Mouse (Mus musculus): ENCODE measurements at regions not wholly inside any gene's neighbourhood (a gene's known extent, or its start where the extent isn't known, plus 50 kb on each side); places are given as distances from the start of the nearest gene placed in this dataset.

- no peak for TF ChIP-seq POLR2A (IDR thresholded peaks at IDR 0.05; ENCODE audit: borderline replicate concordance, extremely low read depth, low read depth, low read length)
- no peak for TF ChIP-seq CTCF (IDR thresholded peaks at IDR 0.05; ENCODE audit: insufficient read depth, low read length)
- 82% methylated on average over 8 of the region's 8 CpGs for WGBS
- H3K4me3 ChIP-seq (replicated peaks; ENCODE audit: extremely low read depth, low read depth, low read length): no peak overlapping the region
- no peaks in the 10 kb centered on the region for H3K4me1 ChIP-seq (ENCODE audit: control insufficient read depth, insufficient read depth, low read length)
- DNase-seq: no peak
These were observed 170.1 kb downstream of the 1700064H15Rik start for GRCm38 (mm10) chr3:19458386-19458785.

- H3K4me3 ChIP-seq (replicated peaks; ENCODE audit: extremely low read depth, low read depth, low read length): no peak overlapping the region
- DNase-seq: no peak
- 82% methylated on average over 2 of the region's 2 CpGs for WGBS
- no peak for TF ChIP-seq CTCF (IDR thresholded peaks at IDR 0.05; ENCODE audit: insufficient read depth, low read length)
- no peak for TF ChIP-seq POLR2A (IDR thresholded peaks at IDR 0.05; ENCODE audit: borderline replicate concordance, extremely low read depth, low read depth, low read length)
- H3K4me1 ChIP-seq (ENCODE audit: control insufficient read depth, insufficient read depth, low read length): no peaks in the 10 kb centered on the region
These were observed 171.0 kb downstream of the 1700064H15Rik start for GRCm38 (mm10) chr3:19457431-19457830.

- Histone ChIP-seq H3K4me1 (ENCODE audit: control insufficient read depth, insufficient read depth, low read length) (no peaks in the 10 kb centered on the region), H3K4me3 (replicated peaks; ENCODE audit: extremely low read depth, low read depth, low read length) (no peak overlapping the region)
- no peak for DNase-seq
- 69% methylated on average over 4 of the region's 4 CpGs for WGBS
- no peak for TF ChIP-seq POLR2A (IDR thresholded peaks at IDR 0.05; ENCODE audit: borderline replicate concordance, extremely low read depth, low read depth, low read length)
- TF ChIP-seq CTCF (IDR thresholded peaks at IDR 0.05; ENCODE audit: insufficient read depth, low read length): no peak
These were observed 172.5 kb downstream of the 1700064H15Rik start for GRCm38 (mm10) chr3:19455838-19456448.

GRCm38 (mm10) chr3:19451022-19451421, 177.5 kb downstream of the 1700064H15Rik start:
- Histone ChIP-seq H3K4me1 (ENCODE audit: control insufficient read depth, insufficient read depth, low read length) (no peaks in the 10 kb centered on the region), H3K4me3 (replicated peaks; ENCODE audit: extremely low read depth, low read depth, low read length) (no peak overlapping the region)
- 15% methylated on average over 3 of the region's 3 CpGs for WGBS
- no peak for TF ChIP-seq POLR2A (IDR thresholded peaks at IDR 0.05; ENCODE audit: borderline replicate concordance, extremely low read depth, low read depth, low read length)
- peak; percentile 36 for DNase-seq

GRCm38 (mm10) chr3:19448931-19449330, 179.5 kb downstream of the 1700064H15Rik start:
- WGBS: 80% methylated on average over 3 of the region's 3 CpGs

GRCm38 (mm10) chr3:19448192-19448591, 180.3 kb downstream of the 1700064H15Rik start:
- TF ChIP-seq POLR2A (IDR thresholded peaks at IDR 0.05; ENCODE audit: borderline replicate concordance, extremely low read depth, low read depth, low read length): no peak
- no peak for TF ChIP-seq CTCF (IDR thresholded peaks at IDR 0.05; ENCODE audit: insufficient read depth, low read length)
- no peak overlapping the region for H3K4me3 ChIP-seq (replicated peaks; ENCODE audit: extremely low read depth, low read depth, low read length)
- no peaks in the 10 kb centered on the region for H3K4me1 ChIP-seq (ENCODE audit: control insufficient read depth, insufficient read depth, low read length)
- WGBS: 78% methylated on average over 2 of the region's 2 CpGs
- DNase-seq: no peak

More at GRCm38 (mm10) chr3:19448931-19449330, 179.5 kb downstream of the 1700064H15Rik start:
- Histone ChIP-seq H3K4me1 (ENCODE audit: control insufficient read depth, insufficient read depth, low read length) (no peaks in the 10 kb centered on the region), H3K4me3 (replicated peaks; ENCODE audit: extremely low read depth, low read depth, low read length) (no peak overlapping the region)
- TF ChIP-seq POLR2A (IDR thresholded peaks at IDR 0.05; ENCODE audit: borderline replicate concordance, extremely low read depth, low read depth, low read length) (no peak), CTCF (IDR thresholded peaks at IDR 0.05; ENCODE audit: insufficient read depth, low read length) (no peak)
- no peak for DNase-seq

GRCm38 (mm10) chr3:19447733-19448132, 180.7 kb downstream of the 1700064H15Rik start:
- TF ChIP-seq POLR2A (IDR thresholded peaks at IDR 0.05; ENCODE audit: borderline replicate concordance, extremely low read depth, low read depth, low read length): no peak
- TF ChIP-seq CTCF (IDR thresholded peaks at IDR 0.05; ENCODE audit: insufficient read depth, low read length): no peak
- DNase-seq: no peak
- no peak overlapping the region for H3K4me3 ChIP-seq (replicated peaks; ENCODE audit: extremely low read depth, low read depth, low read length)
- no peaks in the 10 kb centered on the region for H3K4me1 ChIP-seq (ENCODE audit: control insufficient read depth, insufficient read depth, low read length)
- WGBS: 39% methylated on average over 1 of the region's 1 CpGs

- WGBS: 39% methylated on average over 2 of the region's 2 CpGs
- H3K4me1 ChIP-seq (ENCODE audit: control insufficient read depth, insufficient read depth, low read length): no peaks in the 10 kb centered on the region
- no peak overlapping the region for H3K4me3 ChIP-seq (replicated peaks; ENCODE audit: extremely low read depth, low read depth, low read length)
- no peak for DNase-seq
- no peak for TF ChIP-seq POLR2A (IDR thresholded peaks at IDR 0.05; ENCODE audit: borderline replicate concordance, extremely low read depth, low read depth, low read length)
- no peak for TF ChIP-seq CTCF (IDR thresholded peaks at IDR 0.05; ENCODE audit: insufficient read depth, low read length)
These were observed 183.6 kb downstream of the 1700064H15Rik start for GRCm38 (mm10) chr3:19444914-19445313.

GRCm38 (mm10) chr3:19441827-19442226, 186.7 kb downstream of the 1700064H15Rik start:
- WGBS: 38% methylated on average over 1 of the region's 1 CpGs
- no peak for TF ChIP-seq CTCF (IDR thresholded peaks at IDR 0.05; ENCODE audit: insufficient read depth, low read length)
- TF ChIP-seq POLR2A (IDR thresholded peaks at IDR 0.05; ENCODE audit: borderline replicate concordance, extremely low read depth, low read depth, low read length): no peak
- no peak for DNase-seq
- H3K4me1 ChIP-seq (ENCODE audit: control insufficient read depth, insufficient read depth, low read length): no peaks in the 10 kb centered on the region
- no peak overlapping the region for H3K4me3 ChIP-seq (replicated peaks; ENCODE audit: extremely low read depth, low read depth, low read length)

GRCm38 (mm10) chr3:19430159-19430558, 198.3 kb downstream of the 1700064H15Rik start:
- TF ChIP-seq POLR2A (IDR thresholded peaks at IDR 0.05; ENCODE audit: borderline replicate concordance, extremely low read depth, low read depth, low read length) (no peak), CTCF (IDR thresholded peaks at IDR 0.05; ENCODE audit: insufficient read depth, low read length) (no peak)
- no peak overlapping the region for H3K4me3 ChIP-seq (replicated peaks; ENCODE audit: extremely low read depth, low read depth, low read length)
- no peak for DNase-seq
- WGBS: 60% methylated on average over 4 of the region's 4 CpGs
- peaks cover 2% of the 10 kb centered on the region; the same call in 1 of the 2 replicates for H3K4me1 ChIP-seq (ENCODE audit: control insufficient read depth, insufficient read depth, low read length)
